Mouse (Mus musculus) bone marrow, adult 2 months (tissue): ENCODE data around the gene Slc36a2.

Source experiments
- CTCF ChIP-seq: fragments of 200-500 bp; IDR thresholded peaks from 2 replicates; pipeline ENCODE4 v1.5.1; 2011; ENCODE audit warnings: low read length, control low read depth; ENCODE audit not compliant: control insufficient read depth, insufficient read depth
- POLR2A ChIP-seq: fragments of 200-500 bp; IDR thresholded peaks from 2 replicates; pipeline ENCODE4 v1.6.1; 2011; ENCODE audit warnings: low read depth, mild to moderate bottlenecking, control low read depth, low read length, borderline replicate concordance; ENCODE audit not compliant: control insufficient read depth

GRCm38 (mm10) chr11:55170501-55170900 lies 14.4 kb downstream of the Slc36a2 start:
- TF ChIP-seq CTCF: no peak
- no peak for TF ChIP-seq POLR2A
